Mouse (Mus musculus): Measurements from ENCODE around the gene Ice2.

GRCm38 (mm10) chr9:69349537-69349936, 48.2 kb upstream of the Ice2 start:
- no peak for TF ChIP-seq POLR2A (IDR thresholded peaks at IDR 0.05; ENCODE audit: control insufficient read depth in 1 of 2, insufficient read depth in 1 of 2, low read depth in 1 of 2, low read length in 2 of 2, poor library complexity in 1 of 2)
- no peak for TF ChIP-seq EP300 (IDR thresholded peaks at IDR 0.05; ENCODE audit: low read depth in 1 of 2, low read length in 2 of 2)
- TF ChIP-seq CHD2 (IDR thresholded peaks at IDR 0.05; ENCODE audit: low read length), result no peak
- TF ChIP-seq HCFC1 (IDR thresholded peaks at IDR 0.05; ENCODE audit: low read depth, low read length), result no peak
- no peak for TF ChIP-seq MAX (IDR thresholded peaks at IDR 0.05; ENCODE audit: low read length)
- TF ChIP-seq CHD1 (IDR thresholded peaks at IDR 0.05; ENCODE audit: low read depth, low read length), result no peak
- TF ChIP-seq CTCF (IDR thresholded peaks at IDR 0.05 in 2 of 3, conservative IDR thresholded peaks at IDR 0.05 in 1 of 3; ENCODE audit: control insufficient read depth in 1 of 3, insufficient read depth in 1 of 3, low read depth in 2 of 3, low read length in 3 of 3, poor library complexity in 1 of 3, severe bottlenecking in 1 of 3), result no peak
- no peak for TF ChIP-seq USF2 (IDR thresholded peaks at IDR 0.05; ENCODE audit: borderline replicate concordance in 1 of 2, insufficient read depth in 1 of 2, low read depth in 1 of 2, low read length in 2 of 2)
- TF ChIP-seq NELFE (IDR thresholded peaks at IDR 0.05; ENCODE audit: low read depth, low read length), result no peak

Data from MEL (cell line).